In the genomic region with DNA sequence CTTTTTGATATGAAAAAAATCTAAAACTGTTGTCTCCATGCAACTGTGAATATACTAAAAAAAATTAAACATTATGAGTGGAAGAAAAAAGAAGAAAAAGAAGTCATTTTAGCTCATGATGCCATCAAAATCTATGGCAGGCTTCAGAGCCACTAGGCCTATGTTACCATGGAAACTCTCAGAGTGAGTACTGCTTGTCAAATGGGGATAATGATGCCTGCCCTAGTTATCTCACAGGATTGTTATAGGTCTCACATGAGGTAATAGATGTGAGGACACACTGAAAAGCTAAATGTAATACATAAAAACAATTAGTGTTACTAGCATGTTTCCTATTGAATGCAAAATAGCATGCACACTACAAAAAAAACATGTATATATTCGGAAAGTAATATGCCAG, we compare ENCODE assay signal across 22 mouse cellular contexts. TPM values are rescaled to one million over a fixed set of nuclear protein-coding genes. Genes with fewer than 3 reads are reported as not detected.
DNase-seq lines count a peak whose midpoint lies in the region; ATAC-seq and TF ChIP-seq lines count a peak whose summit lies in the region.
"Had no signal": no experiment of that assay in that cellular context is flagged by ENCODE, and none has a peak within 500 bp of the region (broad histone marks: within the 10 kb centered on the region; RNA-seq: fewer than 3 reads in every experiment).

No protein-coding gene starts in this region.

- no peak for TF ChIP-seq POLR2A in brain, embryonic 14.5 days (IDR thresholded peaks at IDR 0.05; ENCODE audit: borderline replicate concordance, extremely low read depth, insufficient read depth, insufficient read length, poor library complexity, severe bottlenecking)

- no peaks in the 10 kb centered on the region for H3K4me1 ChIP-seq in hindbrain, postnatal 0 days (ENCODE audit: insufficient read depth, low read length)
- no peaks in the 10 kb centered on the region for H3K4me1 ChIP-seq in hindbrain, embryonic 16.5 days (ENCODE audit: control insufficient read depth, insufficient read depth, low read depth, low read length)
- no peaks in the 10 kb centered on the region for H3K4me1 ChIP-seq in midbrain, embryonic 15.5 days
- no peaks in the 10 kb centered on the region for H3K4me1 ChIP-seq in midbrain, embryonic 13.5 days (replicated peaks)
- no peaks in the 10 kb centered on the region for H3K4me1 ChIP-seq in neural tube, embryonic 15.5 days
- H3K4me1 ChIP-seq: embryonic facial prominence, embryonic 13.5 days; embryonic facial prominence, embryonic 15.5 days; forebrain, embryonic 10.5 days; forebrain, embryonic 13.5 days had no signal

- H3K36me3 ChIP-seq in hindbrain, postnatal 0 days (ENCODE audit: insufficient read depth, low read length): no peaks in the 10 kb centered on the region
- H3K36me3 ChIP-seq in hindbrain, embryonic 16.5 days (ENCODE audit: control insufficient read depth, insufficient read depth, low read length): no peaks in the 10 kb centered on the region
- H3K36me3 ChIP-seq in midbrain, embryonic 15.5 days (replicated peaks): no peaks in the 10 kb centered on the region
- H3K36me3 ChIP-seq in midbrain, embryonic 13.5 days: no peaks in the 10 kb centered on the region
- H3K36me3 ChIP-seq in neural tube, embryonic 15.5 days: no peaks in the 10 kb centered on the region
- H3K36me3 ChIP-seq: embryonic facial prominence, embryonic 13.5 days; embryonic facial prominence, embryonic 15.5 days; forebrain, embryonic 10.5 days had no signal

- peak; percentile 3 for DNase-seq in hindbrain, postnatal 0 days (ENCODE audit: low spot score)
- peak; percentile 41 for DNase-seq in brain, embryonic 14.5 days (ENCODE audit: low read depth)
- DNase-seq in retina, embryonic 14.5 days (ENCODE audit: low spot score): peak; percentile 15
- DNase-seq in ovary, postnatal 36 days (ENCODE audit: low spot score): no peak
- DNase-seq: adrenal gland, adult 2 months; adrenal gland, postnatal 10 days; adrenal gland, postnatal 25 days; cerebellum, adult 11-12 months; cerebellum, adult 2 months; cerebellum, adult 9-10 months; cerebellum, postnatal 10 days; cerebellum, postnatal 25 days had no signal

- WGBS in hindbrain, postnatal 0 days: 70% methylated on average over 1 of the region's 1 CpGs
- 83% methylated on average over 1 of the region's 1 CpGs for WGBS in hindbrain, embryonic 16.5 days
- WGBS in midbrain, embryonic 15.5 days: 65% methylated on average over 1 of the region's 1 CpGs
- 91% methylated on average over 1 of the region's 1 CpGs for WGBS in midbrain, embryonic 13.5 days
- 79% methylated on average over 1 of the region's 1 CpGs for WGBS in neural tube, embryonic 15.5 days

- H3K27ac ChIP-seq in hindbrain, postnatal 0 days: no peak overlapping the region
- no peak overlapping the region for H3K27ac ChIP-seq in hindbrain, embryonic 16.5 days (ENCODE audit: low read depth, low read length)
- H3K27ac ChIP-seq in midbrain, embryonic 15.5 days: no peak overlapping the region
- no peak overlapping the region for H3K27ac ChIP-seq in midbrain, embryonic 13.5 days
- H3K27ac ChIP-seq in neural tube, embryonic 15.5 days (replicated peaks): no peak overlapping the region
- H3K27ac ChIP-seq: embryonic facial prominence, embryonic 13.5 days; embryonic facial prominence, embryonic 15.5 days; forebrain, embryonic 10.5 days; forebrain, embryonic 13.5 days had no signal

- no peak for TF ChIP-seq CTCF in hindbrain, postnatal 0 days (IDR thresholded peaks at IDR 0.05; ENCODE audit: low read depth)
- TF ChIP-seq CTCF in brain, embryonic 14.5 days (IDR thresholded peaks at IDR 0.05; ENCODE audit: borderline replicate concordance, extremely low read depth, insufficient read depth, insufficient read length): no peak

- H3K4me3 ChIP-seq in hindbrain, postnatal 0 days (ENCODE audit: low read length): no peak overlapping the region
- no peak overlapping the region for H3K4me3 ChIP-seq in hindbrain, embryonic 16.5 days (ENCODE audit: low read length)
- no peak overlapping the region for H3K4me3 ChIP-seq in midbrain, embryonic 15.5 days
- H3K4me3 ChIP-seq in midbrain, embryonic 13.5 days (replicated peaks): no peak overlapping the region
- no peak overlapping the region for H3K4me3 ChIP-seq in neural tube, embryonic 15.5 days (replicated peaks)
- H3K4me3 ChIP-seq: embryonic facial prominence, embryonic 13.5 days; embryonic facial prominence, embryonic 15.5 days; erythroblast, embryonic 14.5 days; forebrain, embryonic 10.5 days; forebrain, embryonic 13.5 days had no signal

- ATAC-seq in hindbrain, postnatal 0 days: no peak
- no peak for ATAC-seq in hindbrain, embryonic 16.5 days
- ATAC-seq in midbrain, embryonic 15.5 days (replicated peaks): 0 out of 2 replicates have a peak, but pooled peaks have one; percentile 52
- ATAC-seq in midbrain, embryonic 13.5 days: no peak
- no peak for ATAC-seq in neural tube, embryonic 15.5 days (ENCODE audit: low FRiP score)
- ATAC-seq: forebrain, embryonic 13.5 days; forebrain, embryonic 16.5 days had no signal

- H3K9me3 ChIP-seq in hindbrain, postnatal 0 days (ENCODE audit: low read length): no peaks in the 10 kb centered on the region
- H3K9me3 ChIP-seq in hindbrain, embryonic 16.5 days (ENCODE audit: control insufficient read depth, low read length): no peaks in the 10 kb centered on the region
- no peaks in the 10 kb centered on the region for H3K9me3 ChIP-seq in midbrain, embryonic 15.5 days
- H3K9me3 ChIP-seq in midbrain, embryonic 13.5 days: no peaks in the 10 kb centered on the region
- no peaks in the 10 kb centered on the region for H3K9me3 ChIP-seq in neural tube, embryonic 15.5 days (replicated peaks)
- H3K9me3 ChIP-seq: embryonic facial prominence, embryonic 13.5 days; embryonic facial prominence, embryonic 15.5 days; forebrain, embryonic 10.5 days; forebrain, embryonic 13.5 days had no signal

- H3K27me3 ChIP-seq in hindbrain, postnatal 0 days (ENCODE audit: insufficient read depth, low read length): no peaks in the 10 kb centered on the region
- no peaks in the 10 kb centered on the region for H3K27me3 ChIP-seq in hindbrain, embryonic 16.5 days (replicated peaks; ENCODE audit: control insufficient read depth, insufficient read depth, low read length)
- no peaks in the 10 kb centered on the region for H3K27me3 ChIP-seq in midbrain, embryonic 15.5 days (replicated peaks)
- H3K27me3 ChIP-seq in midbrain, embryonic 13.5 days: no peaks in the 10 kb centered on the region
- no peaks in the 10 kb centered on the region for H3K27me3 ChIP-seq in neural tube, embryonic 15.5 days (replicated peaks)
- H3K27me3 ChIP-seq: embryonic facial prominence, embryonic 13.5 days; embryonic facial prominence, embryonic 15.5 days; forebrain, embryonic 13.5 days had no signal

- no peak overlapping the region for H3K4me2 ChIP-seq in hindbrain, postnatal 0 days (ENCODE audit: low read depth, low read length)
- no peak overlapping the region for H3K4me2 ChIP-seq in hindbrain, embryonic 16.5 days (ENCODE audit: low read length)
- H3K4me2 ChIP-seq in midbrain, embryonic 15.5 days: no peak overlapping the region
- H3K4me2 ChIP-seq in midbrain, embryonic 13.5 days (replicated peaks): no peak overlapping the region
- no peak overlapping the region for H3K4me2 ChIP-seq in neural tube, embryonic 15.5 days
- H3K4me2 ChIP-seq: embryonic facial prominence, embryonic 13.5 days; embryonic facial prominence, embryonic 15.5 days; forebrain, embryonic 13.5 days had no signal

- no peak overlapping the region for H3K9ac ChIP-seq in hindbrain, postnatal 0 days (replicated peaks; ENCODE audit: low read length)
- H3K9ac ChIP-seq in hindbrain, embryonic 16.5 days (ENCODE audit: low read depth, low read length): no peak overlapping the region
- no peak overlapping the region for H3K9ac ChIP-seq in midbrain, embryonic 15.5 days
- no peak overlapping the region for H3K9ac ChIP-seq in midbrain, embryonic 13.5 days (replicated peaks)
- no peak overlapping the region for H3K9ac ChIP-seq in neural tube, embryonic 15.5 days (replicated peaks)
- H3K9ac ChIP-seq: embryonic facial prominence, embryonic 13.5 days; embryonic facial prominence, embryonic 15.5 days; forebrain, embryonic 13.5 days had no signal

RNA-seq across cellular contexts. Expression of gene Tmem255a, which starts 22.4 kb away (rescaled TPM):
- 41.4 and 48.4 TPM in 2 replicates for total RNA-seq in hindbrain, postnatal 0 days (2014; rRNA removed)
- 37.3 and 38.5 TPM in 2 replicates for polyA plus RNA-seq in hindbrain, postnatal 0 days (2015; fragmentation: Nextera tagmentation; extraction: Ambion mirVana)
- polyA plus RNA-seq in hindbrain, embryonic 16.5 days (2015; fragmentation: Nextera tagmentation; extraction: Ambion mirVana): 39.9 and 43.4 TPM in 2 replicates
- polyA plus RNA-seq in midbrain, embryonic 15.5 days (2015; fragmentation: Nextera tagmentation; extraction: Ambion mirVana): 21.6 and 25.9 TPM in 2 replicates
- polyA plus RNA-seq in midbrain, embryonic 13.5 days (2015; fragmentation: Nextera tagmentation; extraction: Ambion mirVana): 17.5 and 21.9 TPM in 2 replicates
- polyA plus RNA-seq in brain, embryonic 14.5 days (2012; rRNA removed): 12.0 and 18.7 TPM in 2 replicates
- polyA plus RNA-seq in neural tube, embryonic 15.5 days (2015; fragmentation: Nextera tagmentation; extraction: Ambion mirVana): 48.0 and 48.5 TPM in 2 replicates
- polyA plus RNA-seq: erythroblast, embryonic 14.5 days had no signal

RNA-seq across cellular contexts. Expression of gene Zbtb33, which starts 40.3 kb away (rescaled TPM):
- 20.5 and 26.8 TPM in 2 replicates for total RNA-seq in hindbrain, postnatal 0 days (2014; rRNA removed)
- 3.0 and 3.3 TPM in 2 replicates for polyA plus RNA-seq in hindbrain, postnatal 0 days (2015; fragmentation: Nextera tagmentation; extraction: Ambion mirVana)
- 3.4 and 4.3 TPM in 2 replicates for polyA plus RNA-seq in hindbrain, embryonic 16.5 days (2015; fragmentation: Nextera tagmentation; extraction: Ambion mirVana)
- polyA plus RNA-seq in midbrain, embryonic 15.5 days (2015; fragmentation: Nextera tagmentation; extraction: Ambion mirVana): 5.0 and 5.5 TPM in 2 replicates
- polyA plus RNA-seq in midbrain, embryonic 13.5 days (2015; fragmentation: Nextera tagmentation; extraction: Ambion mirVana): 6.0 and 6.6 TPM in 2 replicates
- 17.7 and 22.6 TPM in 2 replicates for polyA plus RNA-seq in brain, embryonic 14.5 days (2012; rRNA removed)
- polyA plus RNA-seq in neural tube, embryonic 15.5 days (2015; fragmentation: Nextera tagmentation; extraction: Ambion mirVana): 4.3 and 4.5 TPM in 2 replicates
